Mouse (Mus musculus): Measurements from ENCODE around the gene B4galt3. TPM values are rescaled to one million over a fixed set of nuclear protein-coding genes. Genes with fewer than 3 reads are reported as not detected.

Gene B4galt3
- polyA plus RNA-seq, 1 experiment, result 11.6 TPM

- Histone ChIP-seq H3K36me3 (ENCODE audit: control insufficient read depth) (peaks cover 87% of the 10 kb centered on the region), H3K9me3 (ENCODE audit: control insufficient read depth, low read length) (no peaks in the 10 kb centered on the region), H3K4me3 (replicated peaks) (peak overlapping the region; percentile 85), H3K4me1 (ENCODE audit: control insufficient read depth) (peaks cover 68% of the 10 kb centered on the region), H3K27me3 (ENCODE audit: control insufficient read depth) (no peaks in the 10 kb centered on the region)
- no peak for TF ChIP-seq TAL1 (IDR thresholded peaks at IDR 0.05; ENCODE audit: low read length)
- peak; percentile 25; the same call in 1 of the 2 replicates for TF ChIP-seq GATA1 (IDR thresholded peaks at IDR 0.05; ENCODE audit: low read length)
Measured at GRCm38 (mm10) chr1:171279721-171280120, 9.6 kb downstream of the B4galt3 start.

GRCm38 (mm10) chr1:171280250-171280915, 10.3 kb downstream of the B4galt3 start:
- no peaks in the 10 kb centered on the region for H3K9me3 ChIP-seq (ENCODE audit: control insufficient read depth, low read length)
- H3K4me3 ChIP-seq (replicated peaks), result peak overlapping the region; percentile 85
- no peak for TF ChIP-seq TAL1 (IDR thresholded peaks at IDR 0.05; ENCODE audit: low read length)
- TF ChIP-seq GATA1 (IDR thresholded peaks at IDR 0.05; ENCODE audit: low read length), result no peak
- H3K36me3 ChIP-seq (ENCODE audit: control insufficient read depth), result peaks cover 87% of the 10 kb centered on the region
- H3K27me3 ChIP-seq (ENCODE audit: control insufficient read depth), result no peaks in the 10 kb centered on the region
- peaks cover 68% of the 10 kb centered on the region for H3K4me1 ChIP-seq (ENCODE audit: control insufficient read depth)

GRCm38 (mm10) chr1:171280916-171281527, 10.9 kb downstream of the B4galt3 start, which contains the start of gene Ppox:
Gene Ppox (minus strand): TSS chr1:171281186.
- Histone ChIP-seq H3K36me3 (ENCODE audit: control insufficient read depth) (peaks cover 87% of the 10 kb centered on the region), H3K4me3 (replicated peaks) (peak within 1 kb of the TSS; percentile 85), H3K27me3 (ENCODE audit: control insufficient read depth) (no peaks in the 10 kb centered on the region), H3K9me3 (ENCODE audit: control insufficient read depth, low read length) (no peaks in the 10 kb centered on the region), H3K4me1 (ENCODE audit: control insufficient read depth) (peaks cover 70% of the 10 kb centered on the region)
- TF ChIP-seq TAL1 (IDR thresholded peaks at IDR 0.05; ENCODE audit: low read length) (peak; percentile 92), GATA1 (IDR thresholded peaks at IDR 0.05; ENCODE audit: low read length) (peak; percentile 96)

- Histone ChIP-seq H3K27me3 (ENCODE audit: control insufficient read depth) (no peaks in the 10 kb centered on the region), H3K9me3 (ENCODE audit: control insufficient read depth, low read length) (no peaks in the 10 kb centered on the region), H3K4me3 (replicated peaks) (peak overlapping the region; percentile 85), H3K4me1 (ENCODE audit: control insufficient read depth) (peaks cover 70% of the 10 kb centered on the region), H3K36me3 (ENCODE audit: control insufficient read depth) (peaks cover 87% of the 10 kb centered on the region)
- no peak for TF ChIP-seq GATA1 (IDR thresholded peaks at IDR 0.05; ENCODE audit: low read length)
- TF ChIP-seq TAL1 (IDR thresholded peaks at IDR 0.05; ENCODE audit: low read length), result no peak
Measured at GRCm38 (mm10) chr1:171281528-171281923, 11.4 kb downstream of the B4galt3 start.

GRCm38 (mm10) chr1:171282086-171282805, 12.1 kb downstream of the B4galt3 start:
- Histone ChIP-seq H3K36me3 (ENCODE audit: control insufficient read depth) (peaks cover 82% of the 10 kb centered on the region), H3K4me1 (ENCODE audit: control insufficient read depth) (peaks cover 71% of the 10 kb centered on the region), H3K4me3 (replicated peaks) (peak overlapping the region; percentile 85), H3K27me3 (ENCODE audit: control insufficient read depth) (no peaks in the 10 kb centered on the region), H3K9me3 (ENCODE audit: control insufficient read depth, low read length) (no peaks in the 10 kb centered on the region)
- TF ChIP-seq TAL1 (IDR thresholded peaks at IDR 0.05; ENCODE audit: low read length) (no peak), GATA1 (IDR thresholded peaks at IDR 0.05; ENCODE audit: low read length) (no peak)

- Histone ChIP-seq H3K9me3 (ENCODE audit: control insufficient read depth, low read length) (no peaks in the 10 kb centered on the region), H3K36me3 (ENCODE audit: control insufficient read depth) (peaks cover 76% of the 10 kb centered on the region), H3K4me3 (replicated peaks) (peak overlapping the region; percentile 85), H3K4me1 (ENCODE audit: control insufficient read depth) (peaks cover 68% of the 10 kb centered on the region), H3K27me3 (ENCODE audit: control insufficient read depth) (no peaks in the 10 kb centered on the region)
- TF ChIP-seq TAL1 (IDR thresholded peaks at IDR 0.05; ENCODE audit: low read length) (no peak), GATA1 (IDR thresholded peaks at IDR 0.05; ENCODE audit: low read length) (no peak)
Measured at GRCm38 (mm10) chr1:171283188-171284160, 13.3 kb downstream of the B4galt3 start.

GRCm38 (mm10) chr1:171284491-171284890, 14.4 kb downstream of the B4galt3 start:
- Histone ChIP-seq H3K27me3 (ENCODE audit: control insufficient read depth) (no peaks in the 10 kb centered on the region), H3K4me1 (ENCODE audit: control insufficient read depth) (peaks cover 66% of the 10 kb centered on the region), H3K4me3 (replicated peaks) (no peak overlapping the region), H3K9me3 (ENCODE audit: control insufficient read depth, low read length) (no peaks in the 10 kb centered on the region), H3K36me3 (ENCODE audit: control insufficient read depth) (peaks cover 76% of the 10 kb centered on the region)
- TF ChIP-seq TAL1 (IDR thresholded peaks at IDR 0.05; ENCODE audit: low read length) (no peak), GATA1 (IDR thresholded peaks at IDR 0.05; ENCODE audit: low read length) (no peak)

GRCm38 (mm10) chr1:171285096-171285892, 15.2 kb downstream of the B4galt3 start:
- Histone ChIP-seq H3K4me1 (ENCODE audit: control insufficient read depth) (peaks cover 66% of the 10 kb centered on the region), H3K4me3 (replicated peaks) (peak overlapping the region; percentile 15)

More at GRCm38 (mm10) chr1:171285096-171285892, 15.2 kb downstream of the B4galt3 start:
- no peaks in the 10 kb centered on the region for H3K27me3 ChIP-seq (ENCODE audit: control insufficient read depth)
- no peak for TF ChIP-seq TAL1 (IDR thresholded peaks at IDR 0.05; ENCODE audit: low read length)
- no peak for TF ChIP-seq GATA1 (IDR thresholded peaks at IDR 0.05; ENCODE audit: low read length)
- H3K36me3 ChIP-seq (ENCODE audit: control insufficient read depth), result peaks cover 74% of the 10 kb centered on the region
- no peaks in the 10 kb centered on the region for H3K9me3 ChIP-seq (ENCODE audit: control insufficient read depth, low read length)

Measured in erythroblast, embryonic 14.5 days (primary cell).